In genomic region chr13:13474464-13474863, GRCm38 (mm10) we compare ENCODE assay signal across 11 mouse cellular contexts. TPM values are rescaled to one million over a fixed set of nuclear protein-coding genes. Genes with fewer than 3 reads are reported as not detected.
DNase-seq lines count a peak whose midpoint lies in the region; ATAC-seq and TF ChIP-seq lines count a peak whose summit lies in the region.
"Not testable (repeated sequence)": the region's sequence is repeated elsewhere in the genome, so short reads cannot be mapped to it uniquely, and the experiment has no call there.
"Had no signal": no experiment of that assay in that cellular context is flagged by ENCODE, and none has a peak within 500 bp of the region (broad histone marks: within the 10 kb centered on the region; RNA-seq: fewer than 3 reads in every experiment).

No protein-coding gene starts in this region.

- 66% methylated on average over 3 of the region's 3 CpGs for WGBS in heart, adult 2 months
- whole genome bisulfite sequencing in limb, embryonic 14.5 days = 71% methylated on average over 2 of the region's 3 CpGs

- DNase-seq in ES-CJ7 (ENCODE audit: low read depth, low spot score) (peak; percentile 36), R1 (ENCODE audit: low read depth, low spot score) (peak; percentile 58), ZHBTc4 (ENCODE audit: low read depth, low spot score) (peak; percentile 50)
- not testable (repeated sequence) for DNase-seq in gastrocnemius, adult 2 months; heart, adult 2 months; limb, embryonic 14.5 days (ENCODE audit: low spot score)

- peaks cover 55% of the 10 kb centered on the region for H3K4me1 ChIP-seq in E14TG2a.4 (replicated peaks; ENCODE audit: low read depth, low read length)
- peaks cover 17% of the 10 kb centered on the region for H3K4me1 ChIP-seq in brown adipose tissue, adult 24 weeks (ENCODE audit: control insufficient read depth, insufficient read depth, insufficient read length, low read length)
- H3K4me1 ChIP-seq in heart, adult 2 months (ENCODE audit: control insufficient read depth, insufficient read depth, low read length); limb, embryonic 14.5 days (ENCODE audit: control insufficient read depth, insufficient read depth, low read length): not testable (repeated sequence)

- H3K4me2 ChIP-seq in limb, embryonic 14.5 days (replicated peaks; ENCODE audit: low read depth, low read length, severe bottlenecking) = not testable (repeated sequence)

- H3K9me3 ChIP-seq in E14TG2a.4 (ENCODE audit: low read length); limb, embryonic 14.5 days (ENCODE audit: control insufficient read depth, low read length): not testable (repeated sequence)

- H3K27me3 ChIP-seq in E14TG2a.4 (ENCODE audit: insufficient read depth, low read length); heart, adult 2 months (ENCODE audit: control insufficient read depth, insufficient read depth, low read length); limb, embryonic 14.5 days (ENCODE audit: control insufficient read depth, insufficient read depth, low read length): not testable (repeated sequence)

- H3K4me3 ChIP-seq in E14TG2a.4 (replicated peaks; ENCODE audit: low read length); brown adipose tissue, adult 24 weeks (ENCODE audit: insufficient read depth, low read depth, low read length); gastrocnemius, adult 2 months; heart, adult 2 months; limb, embryonic 14.5 days (replicated peaks; ENCODE audit: low read length): not testable (repeated sequence)

- peak; percentile 24; the same call in 1 of the 2 replicates for TF ChIP-seq CTCF in E14TG2a.4 (conservative IDR thresholded peaks at IDR 0.05; ENCODE audit: low read length)
- TF ChIP-seq CTCF in gastrocnemius, adult 2 months (IDR thresholded peaks at IDR 0.05) = not testable (repeated sequence)
- TF ChIP-seq CTCF in heart, adult 2 months (IDR thresholded peaks at IDR 0.05) = 0 out of 2 replicates have a peak, but pooled peaks have one; percentile 3

- TF ChIP-seq EP300 in heart, adult 2 months (IDR thresholded peaks at IDR 0.05; ENCODE audit: insufficient read depth, low read depth, low read length) = not testable (repeated sequence)

- intact Hi-C loops in gastrocnemius, adult 2 months (cut with DNase I); heart, adult 2 months (cut with DNase I): not testable (repeated sequence)

- peak overlapping the region; percentile 73 for H3K27ac ChIP-seq in brown adipose tissue, adult 24 weeks (replicated peaks; ENCODE audit: low read depth, low read length)
- H3K27ac ChIP-seq in gastrocnemius, adult 2 months = peak overlapping the region; percentile 57
- not testable (repeated sequence) for H3K27ac ChIP-seq in heart, adult 2 months
- H3K27ac ChIP-seq in limb, embryonic 14.5 days (replicated peaks; ENCODE audit: low read depth, low read length) = 0 out of 2 replicates have a peak overlapping the region, but pooled peaks have one; percentile 19

- H3K79me2 ChIP-seq in heart, adult 2 months (replicated peaks; ENCODE audit: control insufficient read depth, insufficient read depth, low read length) = not testable (repeated sequence)

- peaks cover 76% of the 10 kb centered on the region for H3K36me3 ChIP-seq in E14TG2a.4 (ENCODE audit: insufficient read depth, low read length)
- H3K36me3 ChIP-seq in heart, adult 2 months (ENCODE audit: control insufficient read depth, insufficient read depth, low read length) = peaks cover 10% of the 10 kb centered on the region
- peaks cover 31% of the 10 kb centered on the region for H3K36me3 ChIP-seq in limb, embryonic 14.5 days (ENCODE audit: control insufficient read depth, insufficient read depth, low read length)

- not testable (repeated sequence) for TF ChIP-seq POLR2A in heart, adult 2 months (IDR thresholded peaks at IDR 0.05; ENCODE audit: insufficient read depth, low read depth, low read length); limb, embryonic 14.5 days (IDR thresholded peaks at IDR 0.05; ENCODE audit: borderline replicate concordance, extremely low read depth, insufficient read depth, insufficient read length)

- H3K9ac ChIP-seq in heart, adult 2 months (ENCODE audit: low read depth, low read length); limb, embryonic 14.5 days (ENCODE audit: low read depth, low read length, severe bottlenecking): not testable (repeated sequence)

- not testable (repeated sequence) for ATAC-seq in limb, embryonic 14.5 days (ENCODE audit: low FRiP score, low read depth)

RNA-seq across cellular contexts. Expression of gene Nid1, which starts 37.1 kb away (rescaled TPM):
- 45.2 and 56.6 TPM in 2 replicates for polyA plus RNA-seq in brown adipose tissue, adult 24 weeks (2012; ENCODE audit: insufficient read depth, insufficient read length, missing spikeins)
- 10 to 100 TPM; 37.3 to 49.2 TPM for total RNA-seq in gastrocnemius, adult 2 months (2021)
- total RNA-seq in heart, adult 2 months (2021) = 10 to 100 TPM; 55.5 to 59.9 TPM
- 62.5 and 99.5 TPM in 2 replicates for polyA plus RNA-seq in heart, adult 2 months (2012; rRNA removed)
- 143 and 145 TPM in 2 replicates for polyA plus RNA-seq in limb, embryonic 14.5 days (2012; rRNA removed)
- polyA plus RNA-seq in limb, embryonic 14.5 days (2014; fragmentation: Nextera tagmentation; extraction: Ambion mirVana) = 104 and 108 TPM in 2 replicates
- total RNA-seq: MEL had no signal
- polyA plus RNA-seq: activated CD4-positive, CD25-positive, alpha-beta regulatory T cell, adult 4 months; G1E had no signal
